Mouse (Mus musculus) CD4-positive, CD25-positive, alpha-beta regulatory T cell, adult 2 months (primary cell): Measurements from ENCODE around the gene Ppm1e.
A peak's percentile ranks its signal among the peaks of the same experiment; 100 is the strongest.
"Not testable (repeated sequence)": the region's sequence is repeated elsewhere in the genome, so short reads cannot be mapped to it uniquely, and the experiment has no call there.

Source experiments
- DNase-seq: peaks from one replicate; pipeline ENCODE4 v3.0.0-alpha.2; 2012; ENCODE audit warnings: low read depth, low spot score

Ppm1e gene

DNA sequence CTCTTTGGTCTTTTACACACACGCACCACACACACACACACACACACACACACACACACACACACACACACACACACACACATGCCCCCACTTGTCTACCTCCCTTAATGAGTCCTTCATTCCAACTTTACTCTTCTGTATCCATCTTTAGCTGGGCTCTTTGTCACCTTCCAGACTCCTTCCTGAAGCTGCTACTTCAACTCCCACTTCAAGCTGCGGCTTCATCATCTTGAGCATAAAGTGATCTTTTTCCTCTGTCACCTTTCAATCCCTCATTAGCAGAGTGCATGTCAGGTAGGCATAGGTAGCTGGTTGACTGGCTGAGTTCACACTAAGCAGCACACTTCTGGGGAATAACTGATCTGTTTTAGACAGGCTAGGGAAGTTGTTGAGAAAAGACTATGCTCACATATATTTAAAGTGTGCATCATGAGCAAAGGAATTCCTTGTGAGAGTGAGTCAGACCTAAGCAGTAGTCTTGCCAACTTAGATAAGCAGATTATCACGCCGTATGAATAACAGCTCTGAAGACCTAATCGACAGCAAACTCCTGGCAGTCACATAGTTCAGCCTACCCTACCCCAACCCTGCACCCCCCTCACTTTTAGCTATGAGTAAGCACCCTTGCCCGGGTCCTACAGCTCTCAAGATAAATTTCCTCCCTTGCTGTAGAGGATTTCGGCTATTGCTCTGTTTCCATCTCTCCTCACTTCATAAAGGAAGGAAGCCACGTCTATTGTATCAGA, 49.3 kb downstream of the Ppm1e start:
- no peak for DNase-seq

DNA sequence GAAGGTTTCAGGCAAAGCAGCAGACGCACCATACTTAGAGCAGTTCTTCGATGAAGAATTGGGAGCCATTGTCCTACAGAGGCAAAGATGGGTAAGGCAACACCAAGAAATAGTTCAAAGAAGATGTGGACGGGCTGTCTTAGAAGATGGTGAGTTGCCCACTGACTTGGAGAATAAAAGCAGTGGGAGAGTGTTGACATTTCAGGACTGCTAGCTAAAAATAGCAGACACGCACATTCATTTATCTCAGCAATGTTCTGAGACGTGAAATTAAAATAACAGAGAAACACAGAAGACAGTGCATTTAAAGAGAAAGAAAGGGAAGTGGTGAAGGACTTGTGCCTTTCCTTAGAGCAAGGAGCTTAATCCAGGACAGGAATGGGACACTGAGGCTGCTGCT, 59.8 kb downstream of the Ppm1e start:
- no peak for DNase-seq

DNA sequence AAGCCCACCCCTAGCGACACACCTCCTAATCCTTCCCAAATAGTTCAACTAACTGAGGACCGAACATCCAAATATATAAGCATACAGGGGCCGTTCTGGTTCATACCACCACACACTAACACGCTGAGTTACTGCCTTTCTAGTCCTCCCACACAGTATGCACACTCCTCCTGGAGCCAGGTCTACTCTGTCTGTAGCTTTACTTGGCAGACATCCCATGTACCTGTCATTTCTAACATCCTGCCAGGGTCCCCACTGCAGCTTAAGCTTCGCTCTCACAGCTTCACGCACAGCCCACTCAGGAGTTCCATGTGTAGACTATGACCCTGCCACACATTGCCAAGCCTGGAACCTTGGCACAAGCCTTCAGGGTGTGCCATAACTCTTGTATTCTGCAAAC, 62.4 kb downstream of the Ppm1e start:
- DNase-seq = no peak

DNA sequence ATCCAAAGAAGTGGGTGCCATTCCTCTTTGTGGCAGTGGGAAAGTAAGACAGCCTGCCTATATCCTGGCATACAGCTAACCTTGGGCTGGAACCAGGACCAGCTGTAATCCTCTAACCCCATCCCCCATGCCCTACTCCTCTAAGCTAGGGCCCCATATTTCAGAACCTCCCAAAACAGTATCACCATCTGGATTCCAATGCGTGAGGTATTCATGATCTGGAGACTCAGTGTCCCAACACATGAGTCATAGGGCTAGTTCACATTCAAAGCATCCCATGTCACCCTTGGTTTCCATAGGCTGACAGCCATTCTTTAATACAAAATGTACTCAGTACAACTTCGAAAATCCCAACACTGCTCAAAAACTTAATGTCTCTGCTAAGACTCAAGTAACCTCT, 63.2 kb downstream of the Ppm1e start:
- no peak for DNase-seq

DNA sequence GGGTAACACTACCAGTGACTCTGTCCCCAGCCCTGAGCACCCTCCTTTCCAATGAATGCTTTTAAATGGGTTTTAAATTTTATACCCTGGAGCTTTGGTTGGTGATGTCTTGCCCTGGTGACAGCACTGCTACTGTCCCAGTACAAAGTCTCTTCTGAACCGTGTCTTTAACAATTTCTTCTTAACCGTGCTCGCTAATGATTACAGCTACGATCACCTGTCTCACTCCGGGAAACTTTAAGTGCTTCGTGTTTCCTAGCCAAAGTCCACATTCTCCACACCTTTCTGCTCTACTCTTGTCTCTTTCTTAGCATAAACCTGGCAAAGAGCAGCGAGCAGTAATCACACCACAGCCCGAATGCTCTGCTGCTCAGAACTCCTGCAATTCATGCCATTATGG, 69.5 kb downstream of the Ppm1e start:
- no peak for DNase-seq

DNA sequence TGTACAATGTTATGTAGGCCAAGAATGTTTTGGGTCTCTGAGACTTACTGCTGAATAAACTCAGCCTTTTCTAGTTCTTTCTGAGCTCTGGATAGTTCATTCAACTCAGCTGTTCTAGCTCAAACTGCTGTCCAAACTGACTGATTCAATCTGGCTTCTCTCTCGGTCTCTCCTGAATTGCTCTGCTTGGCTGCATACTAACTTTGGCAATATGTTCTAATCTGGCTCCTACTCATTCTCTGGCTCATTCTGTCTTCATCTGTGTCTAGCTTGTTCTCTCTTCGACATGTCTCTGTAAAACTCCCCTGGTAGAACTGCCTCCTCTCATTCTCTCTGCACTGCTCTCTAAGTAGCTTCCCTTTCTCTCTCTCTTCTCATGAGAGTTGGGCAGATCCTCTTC, 72.6 kb downstream of the Ppm1e start:
- no peak for DNase-seq

DNA sequence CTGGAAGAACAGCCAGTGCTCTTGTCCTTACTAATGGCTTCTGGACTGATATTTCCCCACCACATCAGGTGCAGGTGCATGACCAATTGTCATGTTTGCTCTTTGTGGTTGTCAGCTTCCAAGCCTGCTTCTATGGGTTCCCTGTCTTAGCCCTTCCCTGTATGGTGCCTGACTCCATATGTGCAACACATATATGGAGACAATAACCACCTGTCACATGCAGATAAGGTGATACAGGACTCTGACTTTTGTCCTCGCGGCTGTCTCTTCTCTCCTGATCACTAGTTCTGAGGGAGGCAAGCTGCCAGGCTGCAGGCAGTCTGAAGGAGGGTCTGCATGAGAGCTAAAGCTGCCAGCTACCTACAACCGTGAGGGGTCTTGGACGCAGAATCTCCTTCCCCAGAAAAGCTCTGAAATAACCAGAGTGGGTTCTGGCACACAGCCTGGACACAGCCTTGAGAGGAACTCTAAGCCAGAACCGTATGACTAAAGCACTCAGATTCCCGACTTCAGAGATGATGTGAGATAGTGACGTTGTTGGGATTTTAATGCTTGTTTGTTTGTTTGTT, 76.8 kb downstream of the Ppm1e start:
- DNase-seq = no peak

DNA sequence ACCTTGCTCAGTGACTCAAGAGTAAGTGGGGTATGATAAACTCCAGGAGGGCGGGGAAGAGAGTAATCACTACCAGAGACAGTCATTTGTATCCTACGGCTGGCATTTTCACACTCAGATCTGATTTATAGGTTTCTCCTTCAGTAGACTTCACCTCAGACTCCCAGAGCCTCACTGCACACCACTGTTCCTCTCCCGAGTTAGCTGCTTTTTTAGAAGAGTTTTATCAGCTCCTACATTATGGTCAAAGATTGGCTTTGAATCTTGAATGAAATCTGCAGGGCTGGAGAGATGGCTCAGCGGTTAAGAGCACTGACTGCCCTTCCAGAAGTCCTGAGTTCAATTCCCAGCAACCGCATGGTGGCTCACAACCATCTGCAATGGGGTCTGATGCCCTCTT, 79.4 kb downstream of the Ppm1e start:
- DNase-seq = no peak

DNA sequence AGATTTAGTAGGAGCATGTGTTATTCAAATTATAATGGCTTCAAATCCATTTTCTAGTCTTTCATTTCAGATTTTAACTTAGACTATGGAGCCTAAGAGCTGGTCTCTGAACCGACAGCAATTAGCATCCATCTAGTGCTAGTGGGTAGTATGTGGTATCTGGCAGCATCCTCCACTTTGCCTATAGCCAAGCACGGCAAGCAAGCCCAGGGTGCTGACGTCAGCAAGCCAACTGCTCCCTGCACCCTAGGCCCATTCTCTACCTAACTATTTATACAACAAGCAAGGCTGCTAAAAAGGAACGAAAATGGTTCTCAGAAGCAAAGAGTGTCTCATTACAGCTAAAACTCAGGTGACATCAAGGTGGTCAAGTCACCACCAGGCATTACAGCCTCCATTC, 80.0 kb downstream of the Ppm1e start:
- DNase-seq = no peak

DNA sequence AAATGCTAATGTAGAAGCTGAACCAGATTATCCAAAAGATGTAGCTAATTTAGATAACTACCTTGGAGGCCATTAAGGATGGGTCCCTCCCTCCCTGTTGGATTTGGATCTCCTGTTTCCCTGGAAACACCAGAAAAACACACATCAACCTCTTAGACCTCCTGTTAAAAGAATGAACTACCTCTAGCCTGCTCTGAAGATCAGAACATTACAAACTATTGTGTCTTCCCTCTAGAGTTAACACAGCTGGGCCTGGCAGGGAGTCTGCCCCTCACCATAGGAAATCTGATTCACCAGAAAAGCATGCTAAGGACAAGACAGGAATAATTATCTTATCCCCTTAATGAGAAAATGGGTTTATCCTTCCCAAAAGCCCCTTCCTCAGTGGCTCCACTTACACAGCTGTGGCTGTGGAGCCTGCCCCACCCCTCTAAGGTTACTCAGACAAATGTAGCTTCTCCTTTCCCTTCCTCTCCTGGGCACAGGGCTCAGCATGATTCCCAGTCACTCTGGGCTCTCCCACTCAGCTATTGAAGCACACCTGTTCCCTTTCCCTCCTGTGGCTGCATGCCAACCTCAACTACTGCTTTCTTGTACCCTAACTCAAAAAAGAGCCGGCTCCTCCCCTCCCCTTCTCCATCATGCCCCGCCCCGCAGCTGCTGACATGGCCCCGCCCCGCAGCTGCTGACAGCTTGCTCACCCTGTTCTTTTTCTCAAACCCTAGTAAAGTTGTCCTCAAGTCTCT, 82.4 kb downstream of the Ppm1e start:
- DNase-seq = peak; percentile 3

DNA sequence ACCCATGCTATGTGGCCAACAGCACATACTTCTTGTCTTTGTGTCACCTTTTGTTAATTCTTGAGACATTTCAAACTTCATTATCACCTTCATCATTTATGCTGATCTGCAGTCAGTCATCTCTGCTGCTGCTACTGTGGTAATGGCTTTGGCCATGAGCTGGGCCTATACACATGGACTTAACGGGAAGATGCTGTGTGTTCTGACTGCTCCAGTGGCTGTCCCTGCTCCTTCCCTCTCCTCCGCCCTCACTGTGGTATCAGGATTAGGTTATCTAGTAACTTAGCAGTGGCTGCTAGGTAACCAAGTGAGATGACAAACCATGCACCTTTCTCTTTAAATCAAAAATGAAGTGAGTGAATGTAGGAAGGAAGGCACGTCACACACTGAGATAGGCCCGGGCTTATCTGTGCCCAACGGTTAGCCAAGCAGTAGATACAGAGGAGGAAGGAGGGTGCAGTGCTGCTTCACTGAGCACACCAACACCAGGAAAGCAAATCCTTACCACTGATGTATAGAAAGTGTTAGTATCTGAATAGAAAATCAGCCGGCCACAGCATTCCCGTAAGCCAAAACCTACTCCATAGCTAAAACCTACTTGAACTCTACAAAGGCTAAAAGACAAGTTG, 83.3 kb downstream of the Ppm1e start:
- no peak for DNase-seq

DNA sequence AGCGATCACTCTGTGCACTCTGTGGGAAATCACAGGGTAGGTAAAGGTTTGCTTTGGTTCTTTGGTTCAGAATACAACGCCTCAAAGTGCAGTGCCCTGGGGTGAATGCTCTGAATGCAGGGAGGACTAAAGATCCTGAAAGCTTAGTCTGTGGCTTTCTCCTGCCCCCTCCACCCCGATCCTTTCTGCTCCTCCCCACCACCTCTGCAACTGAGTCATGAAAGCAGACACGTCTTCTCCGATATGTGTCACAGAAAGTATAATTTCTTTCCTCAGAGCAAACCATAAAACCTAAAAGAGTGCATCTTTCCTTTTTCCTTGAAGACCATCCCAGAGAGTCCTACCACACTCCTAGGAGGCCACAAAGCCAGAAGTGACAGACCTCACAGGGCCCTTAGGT, 86.1 kb downstream of the Ppm1e start:
- no peak for DNase-seq

DNA sequence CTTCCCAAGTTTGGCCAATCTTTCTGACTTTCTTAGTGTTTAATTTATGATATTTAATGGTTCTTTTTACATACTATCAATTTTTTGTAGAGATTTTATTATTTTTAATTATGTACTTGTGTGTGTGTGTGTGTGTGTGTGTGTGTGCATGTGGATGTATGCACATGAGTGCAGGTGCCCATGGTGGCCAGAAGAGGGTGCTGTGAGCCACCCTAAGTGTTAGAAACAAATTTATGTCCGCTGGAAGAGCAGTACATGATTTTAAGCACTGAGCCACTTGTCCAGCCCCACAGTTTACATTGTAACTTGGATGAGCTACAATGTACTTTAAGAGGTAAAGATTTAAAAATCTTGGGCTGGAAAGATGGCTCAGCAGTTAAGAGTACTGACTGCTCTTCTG, 87.3 kb downstream of the Ppm1e start:
- DNase-seq = no peak

DNA sequence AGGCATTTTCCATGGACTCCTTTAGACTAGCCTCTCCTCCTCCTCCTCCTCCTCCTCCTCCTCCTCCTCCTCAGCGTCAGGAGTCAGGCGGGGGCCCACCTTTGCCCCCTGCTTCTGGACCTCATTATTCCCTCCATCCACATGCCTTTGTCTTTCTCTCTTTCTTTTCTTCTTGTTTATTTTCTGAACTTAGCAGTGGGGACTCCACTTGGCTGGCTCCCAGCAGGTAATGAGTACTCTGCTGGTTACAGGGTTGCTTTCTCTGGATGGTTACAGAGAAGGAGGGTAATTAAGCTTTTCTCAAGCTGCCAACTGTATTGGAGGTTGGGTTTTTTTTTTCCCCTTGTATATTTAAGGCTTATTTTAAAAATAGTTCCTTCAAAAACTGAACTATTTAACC, 87.9 kb downstream of the Ppm1e start:
- no peak for DNase-seq

DNA sequence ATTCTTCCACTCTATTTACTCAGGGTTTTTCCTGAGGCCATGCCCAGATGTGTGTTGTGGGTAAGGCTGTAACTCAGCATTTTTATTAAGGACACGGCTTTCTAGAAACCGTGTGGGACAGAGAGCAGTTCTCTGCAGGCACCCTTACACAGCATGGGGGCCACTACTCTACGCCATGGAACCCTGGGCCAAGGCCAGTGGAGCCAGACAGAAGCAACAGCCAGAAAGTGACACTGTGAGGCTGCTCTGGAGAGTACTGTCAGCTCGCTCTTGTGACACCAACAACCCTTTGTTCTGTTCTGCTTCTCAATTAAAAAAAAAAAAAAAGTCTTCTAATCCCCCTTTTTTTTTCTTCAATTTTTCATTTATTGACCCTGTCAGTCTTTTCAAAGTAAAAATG, 88.4 kb downstream of the Ppm1e start:
- DNase-seq = no peak

DNA sequence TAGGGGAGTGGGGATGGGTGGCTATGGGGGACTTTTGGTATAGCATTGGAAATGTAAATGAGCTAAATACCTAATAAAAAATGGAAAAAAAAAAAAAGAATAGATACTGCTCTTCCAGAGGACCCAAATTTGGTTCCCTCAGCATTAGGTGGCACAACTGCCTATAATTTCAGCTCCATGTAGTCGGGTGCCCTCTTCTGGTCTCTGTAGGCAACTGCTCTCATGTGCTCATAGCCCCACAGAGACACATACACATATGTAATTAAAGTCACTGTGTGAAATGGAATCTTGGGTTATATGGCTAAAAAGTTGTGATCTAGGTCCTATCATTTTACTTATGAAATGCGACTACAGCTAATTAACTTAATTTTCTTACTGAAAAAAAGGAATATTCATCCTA, 90.0 kb downstream of the Ppm1e start:
- peak; percentile 5 for DNase-seq

DNA sequence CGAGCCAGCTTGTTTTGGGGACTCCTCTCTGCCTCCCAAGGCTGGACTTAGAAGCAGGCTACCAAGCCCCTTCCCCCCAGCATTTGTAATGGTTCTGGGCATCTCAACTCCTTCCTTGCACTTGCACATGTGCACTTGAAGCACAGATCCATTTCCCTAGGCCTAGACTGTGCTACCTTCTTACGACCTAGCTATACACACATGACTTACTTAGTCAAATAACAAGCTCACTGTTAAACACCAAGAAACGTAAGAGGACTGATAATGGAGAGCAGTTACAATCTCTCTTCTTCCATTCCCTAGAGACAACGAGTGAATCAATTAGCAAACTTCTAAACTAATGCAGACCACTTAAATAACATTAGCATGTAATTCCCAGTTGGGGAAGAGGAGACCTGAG, 92.6 kb downstream of the Ppm1e start:
- DNase-seq = no peak

DNA sequence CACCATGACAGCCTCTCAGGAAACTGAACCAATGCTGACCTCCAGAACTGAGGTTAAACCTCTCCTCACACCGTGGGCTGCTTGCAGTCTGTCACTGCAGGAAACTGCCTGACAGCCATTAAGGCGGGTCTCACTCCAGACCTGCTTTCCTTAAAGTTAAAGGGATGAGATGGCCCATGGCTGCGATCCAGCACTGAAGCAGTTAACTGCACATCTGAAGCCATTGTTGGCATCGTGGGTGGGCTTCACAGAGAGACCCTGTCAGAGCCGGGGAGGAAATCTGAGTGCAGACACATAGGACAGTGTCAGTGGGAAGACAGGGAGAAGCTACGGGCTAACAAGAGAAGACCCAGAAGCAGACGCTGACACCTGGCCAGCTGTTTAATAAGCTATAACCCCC, 94.9 kb downstream of the Ppm1e start:
- no peak for DNase-seq

DNA sequence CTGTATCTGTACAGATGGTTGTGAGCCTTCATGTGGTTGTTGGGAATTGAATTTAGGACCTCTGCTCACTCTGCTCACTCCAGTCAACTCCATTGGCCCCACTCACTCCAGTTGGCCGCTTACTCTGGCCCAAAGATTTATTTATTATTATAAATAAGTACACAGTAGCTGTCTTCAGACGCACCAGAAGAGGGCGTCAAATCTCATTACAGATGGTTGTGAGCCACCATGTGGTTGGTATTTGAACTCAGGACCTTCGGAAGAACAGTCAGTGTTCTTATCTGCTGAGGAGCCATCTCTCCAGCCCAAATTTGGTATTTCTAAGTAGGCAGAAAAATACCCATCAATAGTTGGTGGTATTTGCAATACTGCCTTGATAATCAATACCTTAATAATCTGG, 97.1 kb downstream of the Ppm1e start:
- not testable (repeated sequence) for DNase-seq

DNA sequence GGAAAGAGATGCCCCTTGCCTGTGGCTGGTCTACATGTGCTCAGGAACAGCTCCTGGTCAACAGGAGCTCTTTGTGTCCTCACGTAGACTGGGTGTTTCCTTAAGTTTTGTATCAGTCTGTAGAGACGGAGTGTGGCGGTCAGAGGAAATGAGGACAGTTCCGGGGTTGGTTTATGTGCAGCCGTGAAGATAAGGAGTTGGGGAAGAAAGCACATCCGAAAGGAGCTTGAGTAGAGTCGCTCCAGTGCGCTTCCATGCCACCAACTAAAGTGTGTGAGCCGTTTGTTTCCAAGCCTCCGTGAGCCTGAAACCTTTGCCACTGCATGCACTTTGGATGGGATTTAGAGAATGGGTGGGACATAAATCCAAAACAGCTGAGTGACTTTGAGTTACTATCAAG, 99.0 kb downstream of the Ppm1e start:
- no peak for DNase-seq

DNA sequence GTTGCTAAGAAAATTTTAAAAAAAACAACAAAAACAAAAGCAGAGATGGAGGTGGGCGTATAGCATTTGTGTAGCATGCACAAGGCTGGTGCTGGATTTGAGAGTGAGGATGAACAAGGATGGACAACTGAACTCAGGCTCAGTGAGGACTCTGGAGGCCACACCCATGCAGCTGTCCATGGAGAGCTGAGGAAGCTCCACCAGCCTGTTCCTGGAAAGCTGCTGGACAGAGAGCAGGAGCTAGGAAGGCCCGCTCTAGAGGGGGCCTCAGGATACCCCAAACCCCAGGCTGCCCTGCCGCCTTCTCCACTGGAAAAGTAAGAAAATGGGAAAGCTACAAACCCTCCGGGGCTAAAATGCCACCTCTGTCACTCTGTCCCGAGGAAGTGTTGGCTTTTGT, 101.5 kb downstream of the Ppm1e start:
- DNase-seq = no peak

DNA sequence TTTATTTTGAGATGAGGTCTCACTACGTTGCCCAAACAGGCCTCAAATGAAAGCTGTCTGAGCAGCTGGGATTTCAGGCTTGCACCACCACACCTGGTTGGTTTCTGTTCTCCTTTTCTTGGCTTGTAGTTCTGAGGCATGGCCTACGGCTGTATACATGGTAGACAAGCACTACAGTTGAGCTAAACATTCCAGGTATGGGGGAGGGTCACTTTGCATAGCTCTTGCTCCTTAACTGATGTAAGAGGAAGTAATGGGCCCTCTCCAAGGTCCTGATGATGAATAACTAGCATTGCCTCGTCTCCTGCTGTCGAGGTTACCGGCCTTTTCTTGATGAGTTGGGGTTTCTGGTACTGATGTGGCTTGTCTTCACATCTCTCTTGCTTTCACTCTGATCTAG, 104.7 kb downstream of the Ppm1e start:
- no peak for DNase-seq

DNA sequence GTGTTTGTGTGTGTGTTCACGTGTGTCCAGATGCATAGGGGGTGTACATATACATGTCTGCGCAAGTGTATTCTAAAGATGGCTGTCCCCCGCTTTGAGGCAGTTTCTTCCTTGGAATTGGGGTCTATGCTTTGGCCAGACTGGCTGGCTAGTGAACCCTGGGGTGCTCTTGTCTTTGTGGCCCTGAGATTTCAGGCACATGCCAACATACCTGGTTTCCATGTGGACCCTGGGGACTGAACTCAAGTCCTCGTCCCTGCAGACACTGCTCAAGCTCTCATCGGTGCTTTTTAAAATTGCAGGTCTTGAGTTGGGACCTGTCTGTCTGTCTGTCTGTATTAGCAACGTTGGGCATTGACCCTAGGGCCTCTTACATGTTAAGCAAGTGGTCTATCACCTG, 105.5 kb downstream of the Ppm1e start:
- no peak for DNase-seq
